Mouse (Mus musculus) heart, postnatal 4 days (tissue): ENCODE results near the gene Sox8. TPM values are rescaled to one million over a fixed set of nuclear protein-coding genes. Genes with fewer than 3 reads are reported as not detected.

Experiments
- DNase-seq: peaks from one replicate; pipeline ENCODE4 v3.0.0; 2021
- total RNA-seq, 2 experiments: library from RNA; stranded (reverse); gene quantifications; 2 replicates each; pipeline ENCODE4 v1.2.3; 2021

Sox8 gene
- total RNA-seq, 2 experiments from 2014 or later, result 0.45 to 0.48 TPM

GRCm38 (mm10) chr17:25579332-25580047 is 9.0 kb upstream of the Sox8 start:
- DNase-seq, result no peak

GRCm38 (mm10) chr17:25578920-25579319 is 8.4 kb upstream of the Sox8 start, which contains the start of gene Lmf1:
Gene Lmf1 (plus strand): TSS chr17:25579085.
- DNase-seq, result peak; percentile 97

- no peak for DNase-seq
These were observed 7.2 kb upstream of the Sox8 start for GRCm38 (mm10) chr17:25577702-25578101.

- DNase-seq, result no peak
These were observed 6.8 kb upstream of the Sox8 start for GRCm38 (mm10) chr17:25577263-25577662.

GRCm38 (mm10) chr17:25576034-25576433 is 5.5 kb upstream of the Sox8 start:
- no peak for DNase-seq

- DNase-seq, result peak; percentile 88
These were observed 4.9 kb upstream of the Sox8 start for GRCm38 (mm10) chr17:25575208-25575971.

GRCm38 (mm10) chr17:25571453-25571820 is 951 bp upstream of the Sox8 start:
- DNase-seq, result no peak

- DNase-seq, result no peak
These were observed 446 bp downstream of the Sox8 start for GRCm38 (mm10) chr17:25569833-25570647.

GRCm38 (mm10) chr17:25568880-25569279 is 1.6 kb downstream of the Sox8 start:
- DNase-seq, result no peak

GRCm38 (mm10) chr17:25568206-25568605 is 2.3 kb downstream of the Sox8 start:
- no peak for DNase-seq

- DNase-seq, result peak; percentile 77
These were observed 2.7 kb downstream of the Sox8 start for GRCm38 (mm10) chr17:25567745-25568144.

GRCm38 (mm10) chr17:25567261-25567660 is 3.2 kb downstream of the Sox8 start:
- no peak for DNase-seq

GRCm38 (mm10) chr17:25565860-25566600 is 4.5 kb downstream of the Sox8 start:
- DNase-seq, result no peak

- no peak for DNase-seq
These were observed 5.2 kb downstream of the Sox8 start for GRCm38 (mm10) chr17:25565244-25565643.

- DNase-seq, result no peak
These were observed 6.0 kb downstream of the Sox8 start for GRCm38 (mm10) chr17:25564481-25564880.

- no peak for DNase-seq
These were observed 9.1 kb downstream of the Sox8 start for GRCm38 (mm10) chr17:25561223-25562028.

- DNase-seq, result no peak
These were observed 9.8 kb downstream of the Sox8 start for GRCm38 (mm10) chr17:25560554-25561222.

GRCm38 (mm10) chr17:25559634-25560033 is 10.9 kb downstream of the Sox8 start:
- DNase-seq, result no peak

- peak; percentile 25 for DNase-seq
These were observed 13.7 kb downstream of the Sox8 start for GRCm38 (mm10) chr17:25556630-25557354.
